Mouse (Mus musculus) CH12.LX (cell line): ENCODE measurements around the gene Kif26a. TPM values are rescaled to one million over a fixed set of nuclear protein-coding genes. Genes with fewer than 3 reads are reported as not detected.

Experiments used
- DNase-seq: peaks from one replicate; pipeline ENCODE4 v3.0.0-alpha.2; 2013; ENCODE audit errors: extremely low read depth
- H3K27ac ChIP-seq: 2 replicates; pipeline ENCODE4 v1.5.1; 2012; ENCODE audit warnings: low read depth, mild to moderate bottlenecking, control low read depth, moderate library complexity; ENCODE audit not compliant: insufficient read depth
- H3K27me3 ChIP-seq: replicated peaks from 2 replicates; pipeline ENCODE3; 2012; ENCODE audit warnings: inconsistent platforms
- H3K36me3 ChIP-seq, 2 experiments: replicated peaks in 1 of 2; 2 replicates each; pipeline versions ENCODE3 to v1.6.1; 2012; ENCODE audit warnings: inconsistent platforms in 1 of 2, low read length in 1 of 2, mild to moderate bottlenecking in 1 of 2, mixed read lengths in 1 of 2, moderate library complexity in 1 of 2; ENCODE audit not compliant: control insufficient read depth in 1 of 2, insufficient read depth in 1 of 2
- H3K4me1 ChIP-seq, 2 experiments: 2 replicates each; pipeline ENCODE4 v1.6.1; 2012; ENCODE audit warnings: inconsistent platforms in 1 of 2, moderate library complexity in 1 of 2; ENCODE audit not compliant: insufficient read depth in 2 of 2, control insufficient read depth in 1 of 2
- H3K4me2 ChIP-seq: 2 replicates; pipeline ENCODE4 v1.6.1; 2012; ENCODE audit warnings: low read depth, mild to moderate bottlenecking, control low read depth; ENCODE audit not compliant: poor library complexity, insufficient read depth, severe bottlenecking
- H3K4me3 ChIP-seq, 3 experiments: fragments of 150-350 bp in 1 of 3; sonication (generic) in 1 of 3; replicated peaks in 1 of 3; 2 replicates each; pipeline versions ENCODE3 to v1.5.1; 2011 to 2012; ENCODE audit warnings: low read depth in 2 of 3, low read length in 2 of 3, mild to moderate bottlenecking in 2 of 3, moderate library complexity in 2 of 3, control low read depth in 1 of 3, improper control_type of control experiment in 1 of 3, inconsistent platforms in 1 of 3, mixed read lengths in 1 of 3; ENCODE audit not compliant: poor library complexity in 1 of 3
- H3K79me2 ChIP-seq: replicated peaks from 2 replicates; pipeline ENCODE4 v1.6.1; 2012; ENCODE audit warnings: mild to moderate bottlenecking, moderate library complexity; ENCODE audit not compliant: control insufficient read depth, poor library complexity, insufficient read depth, severe bottlenecking; ENCODE audit errors: extremely low read depth
- H3K9ac ChIP-seq: 2 replicates; pipeline ENCODE4 v1.6.1; 2012; ENCODE audit warnings: low read depth, mild to moderate bottlenecking, control low read depth, moderate library complexity; ENCODE audit not compliant: insufficient read depth
- H3K9me3 ChIP-seq: replicated peaks from 2 replicates; pipeline ENCODE3; 2012; ENCODE audit warnings: low read length, inconsistent platforms, mixed read lengths
- BHLHE40 ChIP-seq: IDR thresholded peaks from 2 replicates; pipeline ENCODE4 v1.6.1; 2011; ENCODE audit warnings: mild to moderate bottlenecking, low read depth, low read length, improper control_type of control experiment
- CHD1 ChIP-seq: IDR thresholded peaks from 2 replicates; pipeline ENCODE4 v1.6.1; 2012; ENCODE audit warnings: low read depth, low read length, improper control_type of control experiment, inconsistent platforms
- CHD2 ChIP-seq: IDR thresholded peaks from 2 replicates; pipeline ENCODE4 v1.6.1; 2011; ENCODE audit warnings: low read length, improper control_type of control experiment
- E2F4 ChIP-seq: IDR thresholded peaks from 2 replicates; pipeline ENCODE4 v1.6.1; 2011; ENCODE audit warnings: low read depth, low read length, improper control_type of control experiment; ENCODE audit not compliant: insufficient replicate concordance
- ELF1 ChIP-seq: IDR thresholded peaks from 2 replicates; pipeline ENCODE4 v1.6.1; 2014; ENCODE audit warnings: low read depth, mild to moderate bottlenecking, inconsistent platforms, low read length, improper control_type of control experiment
- GABPA ChIP-seq: IDR thresholded peaks from 2 replicates; pipeline ENCODE4 v1.6.1; 2012; ENCODE audit warnings: low read depth, low read length, improper control_type of control experiment, inconsistent platforms; ENCODE audit not compliant: insufficient replicate concordance
- IRF4 ChIP-seq: IDR thresholded peaks from 2 replicates; pipeline ENCODE4 v1.6.1; 2014; ENCODE audit warnings: low read depth, mild to moderate bottlenecking, inconsistent platforms, low read length, improper control_type of control experiment
- JUND ChIP-seq: conservative IDR thresholded peaks from 2 replicates; pipeline ENCODE4 v1.6.1; 2011; ENCODE audit warnings: low read depth, low read length, improper control_type of control experiment
- MAFK ChIP-seq: IDR thresholded peaks from 2 replicates; pipeline ENCODE4 v1.6.1; 2011; ENCODE audit warnings: low read length, improper control_type of control experiment; ENCODE audit not compliant: insufficient replicate concordance
- MAX ChIP-seq: IDR thresholded peaks from 2 replicates; pipeline ENCODE4 v1.6.1; 2011; ENCODE audit warnings: low read length, improper control_type of control experiment
- MAZ ChIP-seq: IDR thresholded peaks from 2 replicates; pipeline ENCODE4 v1.6.1; 2012; ENCODE audit warnings: low read depth, mild to moderate bottlenecking, inconsistent platforms, low read length, improper control_type of control experiment, moderate library complexity
- MEF2A ChIP-seq: IDR thresholded peaks from 2 replicates; pipeline ENCODE4 v1.6.1; 2014; ENCODE audit warnings: low read depth, mild to moderate bottlenecking, inconsistent platforms, low read length, improper control_type of control experiment, borderline replicate concordance
- MYC ChIP-seq: IDR thresholded peaks from 2 replicates; pipeline ENCODE4 v1.6.1; 2011; ENCODE audit warnings: low read depth, mild to moderate bottlenecking, improper control_type of control experiment, low read length
- NELFE ChIP-seq: IDR thresholded peaks from 2 replicates; pipeline ENCODE4 v1.6.1; 2011; ENCODE audit warnings: low read depth, low read length, improper control_type of control experiment
- POLR2A ChIP-seq: IDR thresholded peaks from 2 replicates; pipeline ENCODE4 v1.6.1; 2011; ENCODE audit warnings: low read depth, mild to moderate bottlenecking, improper control_type of control experiment, low read length
- POLR2AphosphoS2 ChIP-seq: IDR thresholded peaks from 2 replicates; pipeline ENCODE4 v1.6.1; 2011; ENCODE audit warnings: low read depth, low read length, improper control_type of control experiment
- RAD21 ChIP-seq: IDR thresholded peaks from 2 replicates; pipeline ENCODE4 v1.6.1; 2011; ENCODE audit warnings: low read depth, mild to moderate bottlenecking, low read length, improper control_type of control experiment, moderate library complexity
- TBP ChIP-seq: conservative IDR thresholded peaks from 2 replicates; pipeline ENCODE4 v1.6.1; 2011; ENCODE audit warnings: low read depth, low read length, improper control_type of control experiment
- UBTF ChIP-seq: IDR thresholded peaks from 2 replicates; pipeline ENCODE4 v1.6.1; 2012; ENCODE audit warnings: low read depth, mild to moderate bottlenecking, inconsistent platforms, low read length, improper control_type of control experiment, moderate library complexity
- ZKSCAN1 ChIP-seq: IDR thresholded peaks from 2 replicates; pipeline ENCODE4 v1.6.1; 2012; ENCODE audit warnings: low read depth, inconsistent platforms, low read length, improper control_type of control experiment, borderline replicate concordance
- dilution Hi-C: fragments of 300-500 bp; cut with MboI; formaldehyde crosslinking; loops from 2 replicates; pipeline ENCODE4 v1.14.3; 2020; ENCODE audit warnings: low sequenced_read_pairs; ENCODE audit not compliant: extremely low pct_unique_long_range_greater_than_20kb, extremely low pct_ligation_motif_present
- in situ Hi-C: fragments of 300-500 bp; cut with MboI; formaldehyde crosslinking; loops from 3 replicates; pipeline ENCODE4 v1.14.3; 2019; ENCODE audit warnings: low sequenced_read_pairs, low pct_ligation_motif_present, low pct_unique_long_range_greater_than_20kb, mixed read lengths
- polyA plus RNA-seq: library from polyadenylated mRNA; unstranded; fragments of >175 nt; gene quantifications from 2 replicates; pipeline ENCODE4 v1.2.1, GENCODE M21; 2012; ENCODE audit warnings: low read depth; ENCODE audit not compliant: insufficient read length
- total RNA-seq, 2 experiments: library from RNA; depleted of rRNA; stranded (reverse); fragments of 300-350 nt in 1 of 2; fragments of >200 nt in 1 of 2; gene quantifications; 2 replicates each; pipeline ENCODE4 v1.2.3; 2012 to 2014

The Kif26a gene
- total and polyA plus RNA-seq, 3 experiments, result not detected

DNA sequence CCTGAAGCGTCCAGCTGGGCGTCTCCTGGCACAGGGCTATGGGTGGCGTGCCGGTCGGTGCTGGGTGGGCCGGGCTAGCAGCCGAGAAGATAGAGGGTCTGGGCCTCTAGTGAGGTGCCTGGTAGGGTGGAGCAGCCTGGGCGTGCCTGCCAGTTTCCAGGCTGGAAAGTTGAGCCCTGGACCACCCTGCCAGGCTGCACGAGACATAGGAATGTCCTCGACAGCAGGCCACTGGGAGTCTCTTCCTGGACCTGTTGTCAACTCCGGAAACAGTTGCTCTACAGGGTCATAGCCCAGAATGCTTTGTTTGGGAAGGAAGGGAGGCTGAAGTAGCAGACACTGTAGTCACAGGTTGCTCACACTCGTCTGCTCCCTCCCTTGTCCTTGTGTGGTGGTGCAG, 7.6 kb downstream of the Kif26a start:
- Histone ChIP-seq H3K9me3 (no peaks in the 10 kb centered on the region), H3K4me2 (no peak overlapping the region), H3K4me3 (no peak overlapping the region), H3K27me3 (peaks cover 94% of the 10 kb centered on the region), H3K27ac (no peak overlapping the region), H3K79me2 (no peaks in the 10 kb centered on the region)
- dilution Hi-C loops, result no loop called here
- in situ Hi-C loops, result no loop called here
- DNase-seq, result no peak
- no peak for TF ChIP-seq JUND
- TF ChIP-seq NELFE, result no peak
- no peak for TF ChIP-seq GABPA
- TF ChIP-seq ZKSCAN1, result no peak
- no peak for TF ChIP-seq MAZ
- no peak for TF ChIP-seq MYC
- TF ChIP-seq UBTF, result no peak
- no peak for TF ChIP-seq POLR2A
- TF ChIP-seq RAD21, result no peak
- TF ChIP-seq POLR2AphosphoS2, result no peak
- TF ChIP-seq CHD2, result no peak
- TF ChIP-seq, all 38 proteins: peak for 0
- Histone ChIP-seq H3K9ac (no peak overlapping the region), H3K4me1 (no peaks in the 10 kb centered on the region), H3K36me3 (no peaks in the 10 kb centered on the region)

- dilution Hi-C loops, result no loop called here
- in situ Hi-C loops, result no loop called here
- Histone ChIP-seq H3K36me3 (no peaks in the 10 kb centered on the region), H3K4me3 (no peak overlapping the region), H3K27me3 (peaks cover 94% of the 10 kb centered on the region), H3K9ac (no peak overlapping the region), H3K4me2 (no peak overlapping the region), H3K79me2 (no peaks in the 10 kb centered on the region), H3K4me1 (no peaks in the 10 kb centered on the region), H3K27ac (no peak overlapping the region), H3K9me3 (no peaks in the 10 kb centered on the region)
- no peak for DNase-seq
- TF ChIP-seq MAX (no peak), ZKSCAN1 (no peak), GABPA (no peak), ELF1 (no peak), E2F4 (no peak), IRF4 (no peak), NELFE (no peak), POLR2AphosphoS2 (no peak), CHD1 (no peak), BHLHE40 (no peak), UBTF (no peak), TBP (no peak), MEF2A (no peak), MAFK (no peak)
Measured at GRCm38 (mm10) chr12:112154476-112154875, 8.5 kb downstream of the Kif26a start.
